Mouse (Mus musculus) embryonic facial prominence, embryonic 12.5 days (tissue): ENCODE results near the gene Zfyve21. TPM values are rescaled to one million over a fixed set of nuclear protein-coding genes. Genes with fewer than 3 reads are reported as not detected.
A peak's percentile ranks its signal among the peaks of the same experiment; 100 is the strongest.

Source experiments
- ATAC-seq: fragments of 200-750 bp; cut with Nextera tagmentation; 2 replicates; pipeline ENCODE4 v1.8.0; 2017; ENCODE audit not compliant: insufficient number of reproducible peaks, insufficient read depth, low FRiP score, low TSS enrichment
- H3K27ac ChIP-seq: fragments of 300-500 bp; sonication (generic); 2 replicates; pipeline ENCODE4 v1.5.1; 2016; ENCODE audit warnings: mild to moderate bottlenecking
- H3K27me3 ChIP-seq: fragments of 300-500 bp; sonication (generic); 2 replicates; pipeline ENCODE4 v1.6.1; 2016; ENCODE audit warnings: mild to moderate bottlenecking, moderate library complexity
- H3K36me3 ChIP-seq: fragments of 300-500 bp; sonication (generic); 2 replicates; pipeline ENCODE4 v1.6.1; 2016; ENCODE audit warnings: mild to moderate bottlenecking
- H3K4me1 ChIP-seq: fragments of 300-500 bp; sonication (generic); 2 replicates; pipeline ENCODE4 v1.6.1; 2016
- H3K4me2 ChIP-seq: fragments of 300-500 bp; sonication (generic); replicated peaks from 2 replicates; pipeline ENCODE4 v1.6.1; 2016; ENCODE audit warnings: mild to moderate bottlenecking, moderate library complexity
- H3K4me3 ChIP-seq: fragments of 300-500 bp; sonication (generic); 2 replicates; pipeline ENCODE4 v1.5.1; 2016; ENCODE audit warnings: mild to moderate bottlenecking
- H3K9ac ChIP-seq: fragments of 300-500 bp; sonication (generic); 2 replicates; pipeline ENCODE4 v1.6.1; 2016; ENCODE audit warnings: mild to moderate bottlenecking, moderate library complexity
- H3K9me3 ChIP-seq: fragments of 300-500 bp; sonication (generic); 2 replicates; pipeline ENCODE4 v1.6.1; 2016; ENCODE audit warnings: mild to moderate bottlenecking, moderate library complexity
- WGBS: fragments of 180-500 bp; shearing (Covaris S2); methylation state at CpG from one replicate; pipeline ENCODE4 v1.1.7; 2016; 5-methylcytosine and 5-hydroxymethylcytosine counted together
- polyA plus RNA-seq: library from polyadenylated mRNA; unstranded; fragments of >200 nt; fragmentation: Nextera tagmentation; extraction: Ambion mirVana; gene quantifications from 2 replicates; pipeline ENCODE4 v1.2.1, GENCODE M21; 2016

Zfyve21 gene
- polyA plus RNA-seq, 1 experiment from 2014 or later: 88.9 TPM

DNA sequence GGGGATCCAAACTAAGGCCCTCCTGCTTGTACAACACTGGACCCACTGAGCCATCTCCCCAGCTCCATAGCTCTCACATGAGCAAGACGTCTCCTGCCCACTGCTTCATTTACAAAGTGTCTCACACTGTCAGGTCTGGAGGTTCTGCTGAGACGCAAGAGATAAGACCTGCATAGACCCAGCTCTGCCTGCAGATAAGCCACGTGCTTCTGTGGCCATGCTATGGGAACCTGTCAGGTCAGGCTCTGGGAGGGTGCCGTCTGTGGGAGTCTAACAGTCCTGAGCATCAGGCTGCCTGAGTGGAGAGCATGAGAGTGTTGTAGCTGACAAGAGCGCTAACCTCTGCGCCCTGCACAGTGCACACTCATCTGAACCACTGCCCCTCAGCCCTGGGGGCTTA lies 27.0 kb upstream of the Zfyve21 start:
- Histone ChIP-seq H3K9ac (no peak overlapping the region), H3K9me3 (no peaks in the 10 kb centered on the region), H3K36me3 (peaks cover 95% of the 10 kb centered on the region), H3K27me3 (no peaks in the 10 kb centered on the region), H3K4me2 (no peak overlapping the region), H3K4me1 (no peaks in the 10 kb centered on the region), H3K4me3 (no peak overlapping the region), H3K27ac (no peak overlapping the region)
- ATAC-seq: no peak
- WGBS: 92% methylated on average over 6 of the region's 6 CpGs

DNA sequence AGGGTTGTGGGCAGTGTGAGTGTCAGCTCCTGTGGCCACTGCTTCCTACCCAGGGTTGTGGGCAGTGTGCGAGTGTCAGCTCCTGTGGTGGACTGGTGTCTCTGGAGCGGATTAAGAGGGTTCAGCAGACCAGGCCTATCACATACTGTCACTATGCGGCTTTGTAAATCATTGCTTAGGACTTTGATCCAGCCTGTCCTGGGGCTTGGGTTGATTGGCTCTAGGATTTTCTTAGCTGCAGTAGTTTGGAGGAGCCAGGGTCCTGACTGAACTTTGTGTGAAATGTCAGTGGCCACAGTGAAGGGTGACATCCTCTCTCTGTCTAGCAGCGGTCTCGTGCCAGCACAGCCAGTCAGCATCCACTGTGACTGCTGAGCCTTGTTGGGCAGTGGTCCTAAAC lies 23.9 kb upstream of the Zfyve21 start:
- Histone ChIP-seq H3K27ac (no peak overlapping the region), H3K4me1 (no peaks in the 10 kb centered on the region), H3K9ac (no peak overlapping the region), H3K9me3 (no peaks in the 10 kb centered on the region), H3K4me3 (no peak overlapping the region), H3K4me2 (no peak overlapping the region), H3K27me3 (no peaks in the 10 kb centered on the region), H3K36me3 (peaks cover 97% of the 10 kb centered on the region)
- 93% methylated on average over 5 of the region's 5 CpGs for WGBS
- ATAC-seq: no peak

DNA sequence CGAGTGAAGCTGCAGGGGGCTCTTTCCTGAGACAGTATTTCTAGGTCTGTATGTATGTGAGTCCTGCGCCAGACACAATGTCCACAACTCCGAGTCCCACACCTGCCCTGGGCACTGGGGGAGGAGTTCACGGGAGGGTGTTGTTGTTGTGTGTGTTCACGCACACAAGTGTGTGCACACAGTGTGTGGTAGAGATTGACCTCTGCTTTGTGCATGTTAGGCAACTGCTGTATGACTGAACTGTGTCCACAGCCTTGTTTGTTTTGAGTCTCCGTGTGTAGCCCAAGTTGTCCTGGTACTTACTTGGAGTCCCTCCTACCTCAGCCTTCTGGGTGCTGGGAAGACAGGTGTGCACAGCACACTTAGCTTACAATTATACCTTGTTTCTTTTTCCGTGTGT lies 23.3 kb upstream of the Zfyve21 start:
- Histone ChIP-seq H3K4me3 (no peak overlapping the region), H3K9ac (no peak overlapping the region), H3K4me2 (no peak overlapping the region), H3K27me3 (no peaks in the 10 kb centered on the region), H3K4me1 (no peaks in the 10 kb centered on the region), H3K9me3 (no peaks in the 10 kb centered on the region), H3K27ac (no peak overlapping the region), H3K36me3 (peaks cover 97% of the 10 kb centered on the region)
- ATAC-seq: no peak
- WGBS: 93% methylated on average over 7 of the region's 7 CpGs

DNA sequence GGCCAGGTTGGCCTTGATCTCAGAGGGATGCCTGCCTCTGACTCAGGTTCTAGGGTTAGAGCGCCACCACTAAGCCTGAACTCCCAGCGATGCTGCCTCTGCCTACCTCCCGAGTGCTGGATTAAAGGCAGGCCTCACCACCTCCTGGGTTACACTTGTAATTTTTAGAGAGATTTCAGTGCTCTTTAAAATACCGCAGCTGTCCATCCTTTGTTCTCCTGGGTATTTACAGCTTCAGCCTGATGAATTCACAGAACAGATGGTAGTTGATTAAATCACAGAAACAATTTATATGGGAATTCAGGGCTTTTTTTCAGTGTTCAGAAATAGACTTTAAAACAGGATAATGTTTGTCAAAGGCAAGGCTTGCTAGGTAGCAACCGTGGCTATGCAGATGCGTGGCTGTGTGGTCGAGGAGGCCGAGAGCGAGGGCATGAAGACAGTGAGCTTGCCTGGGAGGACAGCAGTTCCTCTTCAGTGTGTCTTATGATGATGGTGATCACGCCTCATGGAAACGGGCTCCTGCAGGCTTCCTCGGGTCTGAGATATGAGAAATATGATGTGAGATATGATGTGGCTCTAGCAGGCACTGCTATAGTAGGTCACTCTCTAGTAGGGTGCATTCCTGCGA lies 22.4 kb upstream of the Zfyve21 start:
- ATAC-seq: no peak
- Histone ChIP-seq H3K4me3 (no peak overlapping the region), H3K9me3 (no peaks in the 10 kb centered on the region), H3K36me3 (peaks cover 97% of the 10 kb centered on the region), H3K27me3 (no peaks in the 10 kb centered on the region), H3K27ac (no peak overlapping the region), H3K9ac (no peak overlapping the region), H3K4me2 (no peak overlapping the region), H3K4me1 (no peaks in the 10 kb centered on the region)
- WGBS: 90% methylated on average over 13 of the region's 13 CpGs

DNA sequence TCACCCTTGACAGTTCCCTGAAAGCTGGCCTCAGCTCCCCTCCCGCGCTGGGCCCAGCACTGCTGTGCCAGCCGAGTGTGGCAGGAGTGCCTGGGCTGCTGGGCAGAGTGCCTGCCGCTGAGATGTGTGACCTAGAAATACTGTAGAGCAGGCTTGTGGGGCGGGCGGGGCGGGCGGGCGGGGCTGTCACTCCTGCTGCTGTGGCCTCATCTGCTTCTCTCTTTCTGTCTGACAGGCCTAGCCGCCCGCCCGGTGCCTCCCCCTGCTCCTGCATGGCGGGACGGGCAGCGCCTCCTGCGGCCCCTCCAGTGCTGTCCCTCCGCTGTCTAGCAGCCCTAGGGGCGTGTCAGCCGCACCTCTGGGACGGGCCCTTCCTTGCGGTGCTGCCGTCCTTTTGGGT lies 19.9 kb upstream of the Zfyve21 start:
- Histone ChIP-seq H3K9ac (no peak overlapping the region), H3K4me1 (no peaks in the 10 kb centered on the region), H3K4me2 (no peak overlapping the region), H3K27me3 (no peaks in the 10 kb centered on the region), H3K9me3 (no peaks in the 10 kb centered on the region), H3K36me3 (peaks cover 95% of the 10 kb centered on the region), H3K4me3 (no peak overlapping the region), H3K27ac (no peak overlapping the region)
- 82% methylated on average over 22 of the region's 22 CpGs for WGBS
- no peak; the same call in 1 of the 2 replicates for ATAC-seq

DNA sequence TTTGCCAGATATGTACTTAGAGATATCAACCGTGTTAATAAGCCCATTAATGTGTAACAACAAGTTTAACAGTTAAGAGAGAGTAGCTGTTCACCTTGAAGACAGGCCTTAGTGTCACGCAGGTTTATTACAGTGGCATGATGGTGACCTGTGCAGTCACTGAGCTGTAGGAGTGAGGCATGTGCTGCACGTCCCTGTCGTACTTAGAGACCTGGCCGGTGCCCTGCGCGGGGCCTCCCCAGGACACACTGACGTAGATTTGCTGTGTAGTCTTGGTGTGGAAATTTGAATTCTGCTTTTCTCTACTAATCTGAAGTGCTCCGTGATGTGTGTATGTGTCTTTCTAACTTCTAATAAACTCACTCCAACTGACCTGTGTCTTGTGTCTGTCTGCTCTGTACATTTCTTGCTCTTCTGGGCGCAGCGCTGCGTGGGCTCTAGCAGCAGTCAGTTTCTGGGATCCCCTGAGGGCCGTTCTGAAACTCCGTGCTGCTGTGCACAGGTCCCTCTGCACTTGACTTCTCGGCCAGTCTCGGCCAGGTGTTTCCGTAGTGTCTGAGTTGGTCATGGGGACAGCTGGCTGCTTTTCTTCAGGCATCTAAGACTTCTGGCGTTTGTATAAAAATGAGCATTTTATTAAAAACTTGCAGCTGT lies 19.3 kb upstream of the Zfyve21 start:
- H3K4me2 ChIP-seq: no peak overlapping the region
- no peak overlapping the region for H3K4me3 ChIP-seq
- WGBS: 92% methylated on average over 18 of the region's 18 CpGs
- no peaks in the 10 kb centered on the region for H3K4me1 ChIP-seq
- H3K27ac ChIP-seq: no peak overlapping the region
- no peaks in the 10 kb centered on the region for H3K27me3 ChIP-seq
- no peak overlapping the region for H3K9ac ChIP-seq
- no peaks in the 10 kb centered on the region for H3K9me3 ChIP-seq
- ATAC-seq: no peak
- peaks cover 94% of the 10 kb centered on the region for H3K36me3 ChIP-seq

DNA sequence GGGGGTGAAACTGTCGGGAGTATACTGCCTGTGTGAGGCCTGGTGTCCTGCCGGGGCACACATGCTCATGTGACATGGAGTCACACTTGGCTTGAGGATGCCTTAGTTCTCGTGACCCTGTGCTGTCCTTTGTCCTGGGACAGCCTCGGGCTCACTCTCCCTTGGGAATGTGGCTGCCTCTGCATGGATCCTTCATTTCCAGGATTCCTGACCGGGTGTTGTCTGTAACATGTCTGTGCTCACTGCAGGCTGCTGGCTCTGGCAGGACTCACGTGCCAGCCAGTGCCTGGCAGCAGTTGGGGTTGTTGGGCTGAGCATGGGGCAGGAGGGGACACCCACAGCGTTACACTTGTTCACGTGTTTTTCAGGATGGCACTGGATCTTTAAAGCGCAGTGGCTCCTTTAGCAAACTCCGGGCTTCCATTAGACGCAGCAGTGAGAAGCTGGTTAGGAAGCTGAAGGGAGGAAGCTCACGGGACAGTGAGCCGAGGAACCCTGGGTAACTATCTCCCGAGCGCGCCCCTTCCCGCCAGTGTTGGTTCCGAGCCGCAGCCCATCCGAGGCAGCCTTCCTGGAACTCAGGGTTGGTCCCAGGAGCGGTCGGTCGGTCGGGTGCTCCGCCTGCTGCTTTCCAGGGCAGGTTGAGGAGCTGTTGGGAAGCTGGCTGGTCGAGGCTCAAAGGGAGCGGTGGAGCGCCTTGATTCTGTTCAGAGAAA lies 18.6 kb upstream of the Zfyve21 start:
- H3K4me1 ChIP-seq: no peaks in the 10 kb centered on the region
- H3K4me3 ChIP-seq: no peak overlapping the region
- H3K27me3 ChIP-seq: no peaks in the 10 kb centered on the region
- no peaks in the 10 kb centered on the region for H3K9me3 ChIP-seq
- WGBS: 92% methylated on average over 28 of the region's 28 CpGs
- ATAC-seq: no peak
- H3K9ac ChIP-seq: no peak overlapping the region
- peaks cover 92% of the 10 kb centered on the region for H3K36me3 ChIP-seq
- no peak overlapping the region for H3K4me2 ChIP-seq
- 0 out of 2 replicates have a peak overlapping the region, but pooled peaks have one; percentile 23 for H3K27ac ChIP-seq

DNA sequence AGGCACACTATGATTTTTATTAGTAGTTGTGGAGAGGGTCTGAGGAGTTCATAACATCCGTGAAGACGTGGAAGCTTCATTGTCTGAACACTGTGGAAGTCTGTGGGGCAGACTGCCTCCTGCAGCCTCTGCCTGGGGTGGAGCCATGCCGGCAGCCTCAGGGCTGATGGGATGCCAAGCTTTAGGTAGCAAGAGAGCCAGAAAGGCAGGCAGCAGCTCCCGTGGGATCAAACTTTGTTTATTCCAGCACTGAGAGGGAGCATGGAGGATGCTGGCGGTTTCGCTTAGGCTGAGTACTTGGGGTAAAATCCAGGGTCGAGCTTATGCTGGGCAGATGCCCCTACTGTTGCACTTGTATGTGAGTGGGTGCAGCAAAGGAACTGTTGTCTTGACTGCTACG lies 16.7 kb upstream of the Zfyve21 start:
- H3K9ac ChIP-seq: no peak overlapping the region
- H3K4me3 ChIP-seq: no peak overlapping the region
- no peaks in the 10 kb centered on the region for H3K27me3 ChIP-seq
- H3K4me1 ChIP-seq: no peaks in the 10 kb centered on the region
- peaks cover 87% of the 10 kb centered on the region for H3K36me3 ChIP-seq
- 81% methylated on average over 8 of the region's 8 CpGs for WGBS
- H3K27ac ChIP-seq: no peak overlapping the region
- H3K9me3 ChIP-seq: no peaks in the 10 kb centered on the region
- ATAC-seq: no peak
- no peak overlapping the region for H3K4me2 ChIP-seq

DNA sequence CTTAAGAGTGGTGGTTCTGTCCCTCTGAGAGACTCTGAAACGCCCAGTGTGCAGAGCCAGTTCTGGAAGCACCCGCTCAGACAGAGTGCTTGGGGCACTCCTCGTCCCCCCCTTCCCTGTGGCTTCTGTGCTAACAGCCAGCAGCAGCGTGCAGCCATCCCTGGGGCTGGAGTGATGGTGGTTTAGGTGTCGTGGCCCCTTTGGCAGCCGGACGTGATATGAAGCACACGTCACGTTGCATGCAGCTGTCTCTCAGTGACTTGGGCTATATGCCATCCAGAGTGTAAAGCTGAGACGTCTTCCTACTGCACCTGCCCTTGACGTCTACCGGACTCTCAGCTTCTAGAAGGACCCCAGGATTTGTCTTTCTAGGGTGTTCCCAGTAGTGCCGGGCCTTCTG lies 15.5 kb upstream of the Zfyve21 start:
- no peak overlapping the region for H3K9ac ChIP-seq
- no peak for ATAC-seq
- no peaks in the 10 kb centered on the region for H3K27me3 ChIP-seq
- H3K36me3 ChIP-seq: peaks cover 84% of the 10 kb centered on the region
- no peaks in the 10 kb centered on the region for H3K9me3 ChIP-seq
- no peaks in the 10 kb centered on the region for H3K4me1 ChIP-seq
- 91% methylated on average over 13 of the region's 13 CpGs for WGBS
- H3K27ac ChIP-seq: no peak overlapping the region
- H3K4me2 ChIP-seq: no peak overlapping the region
- no peak overlapping the region for H3K4me3 ChIP-seq

DNA sequence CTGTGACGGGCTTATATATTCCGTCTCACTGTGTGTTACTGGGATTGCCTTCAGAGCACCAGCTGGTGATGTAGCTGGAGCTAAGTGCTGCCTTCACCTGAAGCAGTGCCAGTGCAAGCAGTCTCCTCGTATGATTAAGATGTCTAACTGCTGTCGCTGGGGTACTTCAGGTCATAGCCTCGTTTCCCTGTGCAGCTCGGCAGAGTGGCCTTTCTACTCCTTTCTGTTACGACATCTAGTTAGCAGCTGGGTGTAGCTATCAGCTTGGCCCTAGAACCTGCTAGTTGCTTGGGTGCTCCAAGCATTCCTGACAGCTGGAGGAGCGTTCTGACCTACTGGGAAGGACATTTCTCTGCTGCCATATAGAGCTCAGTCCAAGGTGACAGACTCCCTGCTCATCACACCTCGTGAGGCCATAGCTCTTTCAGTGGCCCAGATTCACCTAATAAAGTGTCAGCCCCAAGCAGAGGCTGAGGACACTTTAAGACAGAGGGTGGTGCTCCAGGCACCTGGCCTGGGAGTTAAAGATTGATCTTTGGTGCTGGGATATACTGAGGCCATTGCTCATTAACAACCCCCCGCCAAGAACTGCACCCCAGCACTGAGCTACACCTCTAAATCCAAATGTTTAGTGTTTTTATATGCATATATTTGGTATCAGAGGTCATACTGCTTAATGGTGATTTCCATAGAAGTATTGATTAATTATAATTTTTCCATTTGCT lies 13.3 kb upstream of the Zfyve21 start:
- no peaks in the 10 kb centered on the region for H3K4me1 ChIP-seq
- WGBS: 89% methylated on average over 10 of the region's 10 CpGs
- H3K4me2 ChIP-seq: no peak overlapping the region
- H3K27me3 ChIP-seq: no peaks in the 10 kb centered on the region
- no peak overlapping the region for H3K27ac ChIP-seq
- no peak for ATAC-seq
- no peaks in the 10 kb centered on the region for H3K9me3 ChIP-seq
- H3K9ac ChIP-seq: no peak overlapping the region
- H3K4me3 ChIP-seq: no peak overlapping the region
- H3K36me3 ChIP-seq: peaks cover 84% of the 10 kb centered on the region

DNA sequence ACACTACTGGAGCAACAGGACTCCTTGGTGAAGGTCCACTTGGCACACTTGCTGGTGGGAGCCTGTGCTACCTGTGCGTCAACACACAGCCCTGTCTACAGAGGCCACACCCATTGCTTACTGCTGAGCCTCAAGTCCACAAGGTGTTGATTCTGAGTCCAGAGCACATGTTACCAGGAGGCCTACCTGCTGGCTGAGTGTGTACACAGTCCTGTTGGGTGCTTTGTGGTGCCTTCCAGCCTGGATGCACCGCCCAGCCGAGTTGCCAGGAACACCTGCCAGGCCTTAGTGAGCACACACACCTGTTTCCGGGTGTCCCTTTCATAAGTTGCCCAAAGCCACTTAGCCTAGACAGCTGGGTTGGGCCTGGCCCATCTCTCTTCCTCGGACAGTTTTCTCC lies 10.4 kb upstream of the Zfyve21 start:
- Histone ChIP-seq H3K36me3 (peaks cover 83% of the 10 kb centered on the region), H3K27ac (no peak overlapping the region), H3K4me2 (no peak overlapping the region), H3K4me3 (no peak overlapping the region), H3K27me3 (no peaks in the 10 kb centered on the region), H3K9me3 (no peaks in the 10 kb centered on the region), H3K4me1 (no peaks in the 10 kb centered on the region), H3K9ac (no peak overlapping the region)
- ATAC-seq: no peak
- WGBS: 88% methylated on average over 5 of the region's 5 CpGs
